Mouse (Mus musculus) gastrocnemius, postnatal 10 days (tissue): ENCODE data around the gene Hlcs. TPM values are rescaled to one million over a fixed set of nuclear protein-coding genes. Genes with fewer than 3 reads are reported as not detected.

ENCODE experiments used
- DNase-seq: peaks from one replicate; pipeline ENCODE4 v3.0.0; 2021; ENCODE audit warnings: mixed read lengths
- total RNA-seq, 2 experiments: library from RNA; stranded (reverse); gene quantifications; 2 replicates each; pipeline ENCODE4 v1.2.3; 2021

The Hlcs gene
- total RNA-seq, 2 experiments from 2014 or later, result 7.0 to 7.7 TPM

GRCm38 (mm10) chr16:94248721-94249120, 64.7 kb downstream of the Hlcs start:
- DNase-seq, result no peak

DNA sequence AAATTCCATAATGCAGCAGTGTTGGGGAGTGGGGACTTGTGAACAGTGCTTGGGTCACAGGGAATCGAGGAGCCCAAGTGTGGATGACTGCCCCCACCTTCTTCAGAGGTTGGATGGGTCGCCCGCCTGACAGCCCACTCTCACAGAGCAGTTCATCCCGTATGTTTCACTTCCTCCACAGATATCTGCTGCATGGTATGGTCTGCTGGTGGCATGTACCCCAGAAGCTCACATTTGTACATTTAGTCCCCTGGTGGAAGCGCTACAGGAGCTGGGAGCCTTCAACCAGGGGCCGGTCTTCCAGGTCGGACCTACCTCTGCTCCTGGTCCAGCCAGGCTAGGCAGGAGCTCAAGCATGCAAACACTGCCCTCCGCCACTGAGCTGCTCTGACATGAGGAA, 66.4 kb downstream of the Hlcs start:
- DNase-seq, result no peak

DNA sequence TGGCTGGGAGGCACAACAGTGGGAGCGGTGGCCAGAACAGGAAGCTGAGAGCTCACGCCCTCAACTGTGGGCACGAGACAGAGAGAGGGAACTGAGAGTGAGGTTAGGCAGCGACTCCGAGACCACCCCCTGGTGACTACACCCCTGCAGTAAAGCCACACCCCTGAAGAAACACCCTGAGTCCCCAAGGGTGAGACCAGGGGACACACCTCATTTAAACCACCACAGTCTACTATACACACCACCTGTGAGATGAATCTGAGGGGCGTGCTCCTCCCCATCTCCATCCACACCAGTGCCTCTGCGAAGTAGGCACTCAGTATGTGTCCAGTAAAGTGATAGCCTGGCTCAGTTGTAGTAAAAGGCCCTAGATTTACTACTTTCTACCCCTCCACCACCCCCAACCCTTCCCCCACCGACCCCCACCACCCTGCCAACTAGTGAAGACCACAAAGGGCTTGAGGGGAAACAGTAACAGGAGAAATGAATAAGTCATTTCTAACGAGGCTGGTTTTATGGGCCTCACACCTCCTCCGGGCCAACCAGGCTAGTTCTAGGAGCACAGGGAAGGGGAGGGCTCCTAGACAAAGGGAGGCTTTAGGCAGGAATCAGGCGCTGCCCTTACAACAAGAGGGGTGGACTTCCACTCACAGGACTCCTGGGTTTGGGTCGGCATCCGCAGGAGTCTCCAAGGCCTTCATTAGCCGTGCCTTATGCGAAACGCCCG, 67.2 kb downstream of the Hlcs start:
- DNase-seq, result no peak

GRCm38 (mm10) chr16:94241126-94241525, 72.2 kb downstream of the Hlcs start:
- no peak for DNase-seq

DNA sequence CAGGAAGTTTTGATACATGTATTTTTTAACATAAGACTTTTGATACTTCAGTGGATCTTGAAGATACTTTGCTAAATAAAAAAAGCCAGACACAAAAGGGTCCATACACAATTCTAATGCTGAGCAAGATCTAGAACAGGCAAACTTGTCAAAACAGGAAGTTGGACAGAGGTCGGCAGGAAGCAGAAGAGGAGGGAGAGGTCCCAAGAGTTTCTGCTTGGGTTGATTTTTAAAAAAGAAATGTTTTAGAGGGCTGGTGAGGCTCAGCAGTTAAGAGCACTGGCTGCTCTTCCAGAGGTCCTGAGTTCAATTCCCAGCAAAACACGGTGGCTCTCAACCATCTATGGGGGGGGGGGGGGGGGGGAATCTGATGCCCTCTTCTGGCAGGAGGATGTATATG, 73.2 kb downstream of the Hlcs start:
- no peak for DNase-seq

DNA sequence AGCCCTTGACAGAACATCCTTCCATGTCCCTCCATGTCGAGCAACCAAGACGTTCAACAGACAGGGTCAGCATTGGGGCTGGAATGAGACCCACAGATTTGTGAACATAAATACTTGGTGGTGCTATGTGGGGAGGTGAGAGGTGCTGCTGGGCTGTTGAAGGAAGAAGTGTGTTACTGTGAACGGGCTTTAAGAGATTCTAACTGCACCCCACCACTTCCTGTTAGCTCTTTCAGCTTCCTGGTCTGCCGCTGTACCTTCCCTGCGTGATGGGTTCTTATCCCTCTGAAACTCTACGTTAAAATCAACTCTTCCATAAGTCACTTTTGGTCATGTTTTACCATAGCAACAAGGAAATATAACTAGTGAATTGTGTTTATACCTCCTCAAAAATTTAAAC, 73.8 kb downstream of the Hlcs start:
- no peak for DNase-seq

DNA sequence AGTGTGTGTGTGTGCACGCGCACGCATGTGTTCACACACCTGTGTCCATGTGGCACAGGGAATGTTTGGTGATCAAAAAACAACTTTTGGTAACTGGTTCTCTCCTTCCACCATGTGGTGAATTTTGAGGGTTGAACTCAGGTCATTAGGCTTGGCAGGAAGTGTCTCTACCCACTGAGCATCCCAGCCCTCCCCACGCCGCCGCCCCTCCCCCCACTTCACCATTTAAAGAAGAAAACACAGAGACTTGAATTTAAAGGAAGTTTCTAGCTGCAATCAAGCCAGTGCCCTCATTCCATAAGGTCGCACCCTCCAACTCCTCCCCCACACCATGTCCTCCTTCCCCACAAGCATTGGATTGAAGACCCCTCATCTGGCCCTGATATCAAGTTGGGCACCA, 74.2 kb downstream of the Hlcs start:
- no peak for DNase-seq

DNA sequence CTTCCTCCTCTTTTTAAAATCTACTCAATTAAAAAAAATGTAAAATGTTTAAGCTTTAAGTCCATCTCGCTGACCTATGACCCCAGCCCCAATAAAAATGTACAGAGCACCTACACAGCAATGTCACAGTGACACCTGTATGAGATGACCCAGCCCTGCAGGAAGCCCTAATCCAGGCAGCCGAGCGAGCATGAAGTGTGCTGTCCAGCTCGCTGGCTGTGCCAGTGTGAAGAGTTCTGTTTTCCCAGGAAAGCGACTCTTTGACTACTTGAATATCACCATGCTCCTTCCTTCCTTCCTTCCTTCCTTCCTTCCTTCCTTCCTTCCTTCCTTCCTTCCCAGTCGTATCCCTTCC, 76.3 kb downstream of the Hlcs start:
- DNase-seq, result no peak

DNA sequence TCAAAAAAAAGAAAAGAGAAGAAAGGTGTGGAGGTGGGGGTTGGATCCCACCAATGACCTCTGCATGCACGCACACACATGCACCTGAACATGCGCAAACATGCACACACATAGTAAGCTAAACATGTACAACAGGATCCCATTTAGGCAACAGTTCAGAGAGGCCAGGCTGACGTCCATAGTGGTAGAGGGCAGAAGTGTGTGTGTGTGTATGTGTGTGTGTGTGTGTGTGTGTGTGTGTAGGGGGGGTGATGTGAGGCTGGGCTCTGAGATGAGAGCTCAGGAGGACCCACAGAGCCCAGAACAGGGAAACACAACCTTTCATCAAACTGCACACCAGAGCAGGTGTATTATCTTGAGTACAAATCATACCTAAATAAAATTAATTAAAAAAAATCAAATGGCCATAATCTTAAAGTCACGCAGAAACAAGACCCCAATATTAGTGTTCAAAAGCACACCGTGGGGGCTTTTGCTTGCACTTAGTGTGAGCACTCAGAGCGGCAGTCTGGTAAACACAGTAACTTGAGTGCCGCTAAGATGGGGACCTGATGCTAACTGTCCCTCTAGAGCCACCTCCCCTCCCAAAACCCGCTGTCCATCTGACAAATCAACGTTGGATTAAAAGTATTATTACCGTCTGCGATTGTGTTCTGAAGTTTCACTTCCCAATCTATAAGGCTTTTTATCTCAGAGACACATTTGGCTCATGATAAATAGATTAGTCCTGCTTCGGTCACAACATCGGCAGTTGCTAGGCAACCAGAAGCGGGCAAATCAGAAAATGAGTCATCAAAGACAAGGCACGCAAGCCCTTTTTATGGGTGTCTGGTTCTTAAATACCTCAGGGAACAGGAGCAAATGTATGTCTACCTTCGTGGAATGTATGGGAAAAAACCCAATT, 76.9 kb downstream of the Hlcs start:
- DNase-seq, result no peak

DNA sequence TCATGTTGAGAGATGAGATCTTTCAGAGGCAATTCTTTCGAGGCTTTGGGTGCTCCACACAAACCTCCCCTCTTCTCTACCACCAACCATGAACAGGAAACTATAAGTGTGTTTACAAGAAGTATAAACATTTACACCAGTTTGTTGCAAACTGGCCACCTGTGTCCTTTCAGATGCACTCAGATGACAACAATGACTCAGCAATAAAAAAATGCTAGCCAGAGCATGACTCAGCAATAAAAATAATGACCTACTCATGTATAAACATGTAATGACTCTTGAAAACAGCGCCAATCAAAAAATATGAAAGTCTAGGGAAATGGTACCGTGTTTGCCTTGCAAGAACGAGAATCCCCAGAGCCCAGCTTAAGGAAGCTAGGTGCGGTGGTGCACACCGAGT, 77.7 kb downstream of the Hlcs start:
- no peak for DNase-seq

DNA sequence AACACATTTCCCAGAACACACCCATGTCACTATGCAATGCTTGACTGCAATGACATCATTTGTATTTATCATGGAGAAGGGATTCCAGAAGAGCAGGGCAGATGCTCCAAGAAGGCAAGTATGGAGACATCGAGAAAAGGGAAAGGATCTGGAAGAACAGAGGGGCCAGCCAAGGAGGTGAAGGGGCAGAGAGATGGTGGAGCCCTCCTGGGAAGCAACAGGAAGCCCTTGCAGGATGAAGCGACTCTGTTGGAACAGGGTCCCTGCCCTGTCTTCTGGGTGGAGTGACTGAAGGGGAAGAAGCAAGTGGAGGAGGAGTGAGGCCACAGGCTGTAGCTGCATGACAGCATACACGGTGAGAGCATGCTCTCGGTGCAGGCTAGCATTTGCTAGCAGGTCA, 79.2 kb downstream of the Hlcs start:
- no peak for DNase-seq

DNA sequence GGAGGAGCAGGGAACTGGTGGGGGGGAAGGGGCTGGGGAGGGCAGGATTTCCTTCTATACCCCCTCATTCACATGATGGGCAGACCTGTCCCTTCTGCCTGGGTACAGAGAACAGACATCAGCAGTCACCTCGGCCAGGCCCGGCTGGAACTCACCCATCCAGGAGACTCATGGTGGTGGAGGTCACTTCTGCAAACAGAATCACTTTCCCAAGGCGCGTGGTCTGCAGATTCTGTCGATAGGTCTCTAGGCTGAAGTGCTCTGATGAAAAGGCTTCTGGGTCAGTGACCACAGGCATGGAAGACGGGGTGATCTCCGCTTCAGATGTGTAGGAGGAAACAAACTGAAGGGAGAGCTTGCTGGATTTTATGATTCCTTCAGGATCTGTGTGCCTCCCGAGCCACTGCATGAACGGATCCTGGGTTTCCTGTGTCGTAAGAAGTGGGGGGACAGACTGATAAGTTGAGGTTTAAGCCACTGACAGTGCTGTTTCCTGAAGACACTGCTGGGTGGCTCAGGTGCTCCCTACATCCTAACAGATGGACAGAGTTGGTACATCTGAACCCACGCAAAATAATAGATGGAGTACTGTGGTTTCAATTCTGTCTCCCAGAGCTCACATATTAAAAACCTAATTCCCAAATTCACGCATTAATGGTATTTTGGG, 82.3 kb downstream of the Hlcs start:
- no peak for DNase-seq

- no peak for DNase-seq
These were observed 82.9 kb downstream of the Hlcs start for GRCm38 (mm10) chr16:94230499-94230898.

DNA sequence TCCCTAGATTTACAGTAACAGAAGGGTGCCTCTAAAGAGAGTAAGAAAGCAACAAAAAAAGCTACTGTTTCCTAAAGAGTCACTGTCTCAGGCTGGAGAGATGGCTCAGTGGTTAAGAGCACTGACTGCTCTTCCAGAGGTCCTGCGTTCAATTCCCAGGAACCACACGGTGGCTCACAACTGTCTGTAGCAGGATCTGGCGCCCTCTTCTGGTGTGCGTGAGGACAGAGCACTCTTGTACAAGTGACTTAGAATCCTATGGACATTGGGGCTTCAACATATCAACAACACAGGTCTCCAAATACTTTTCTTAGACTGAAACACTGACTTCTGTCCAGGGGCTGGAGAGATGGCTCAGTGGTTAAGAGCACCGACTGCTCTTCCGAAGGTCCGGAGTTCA, 83.5 kb downstream of the Hlcs start:
- no peak for DNase-seq

DNA sequence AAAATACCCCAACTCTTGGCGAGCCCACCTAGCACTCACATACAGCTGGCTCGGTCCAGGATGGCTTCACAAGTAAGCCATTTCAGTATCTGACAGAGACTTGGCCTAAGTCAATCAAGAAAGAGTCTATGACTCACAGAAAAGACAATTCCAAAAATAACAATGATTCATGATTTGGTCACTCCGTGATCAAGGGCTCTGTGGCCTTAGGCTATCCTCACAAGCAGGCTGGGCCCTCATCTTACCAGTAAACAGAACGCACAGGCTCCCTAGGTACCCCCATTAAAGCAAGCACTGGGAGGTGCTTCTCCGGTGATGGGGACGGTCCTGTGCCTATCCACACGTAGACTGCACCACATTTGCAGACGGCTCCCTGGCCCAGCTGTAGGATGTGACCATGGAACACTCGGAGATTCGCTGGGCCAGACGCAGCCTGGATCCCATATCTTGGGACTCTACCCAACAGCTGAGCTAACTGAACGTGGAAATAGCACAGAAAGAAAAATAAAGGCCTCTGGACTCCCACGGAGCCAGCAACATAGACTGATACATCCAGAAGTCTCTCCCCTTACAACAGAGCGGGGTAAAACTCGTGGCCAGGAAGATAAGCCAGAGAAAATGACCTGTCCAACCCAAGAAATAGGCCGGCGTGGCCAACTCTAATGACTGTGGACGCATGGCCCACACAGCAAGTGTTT, 84.4 kb downstream of the Hlcs start:
- DNase-seq, result no peak

DNA sequence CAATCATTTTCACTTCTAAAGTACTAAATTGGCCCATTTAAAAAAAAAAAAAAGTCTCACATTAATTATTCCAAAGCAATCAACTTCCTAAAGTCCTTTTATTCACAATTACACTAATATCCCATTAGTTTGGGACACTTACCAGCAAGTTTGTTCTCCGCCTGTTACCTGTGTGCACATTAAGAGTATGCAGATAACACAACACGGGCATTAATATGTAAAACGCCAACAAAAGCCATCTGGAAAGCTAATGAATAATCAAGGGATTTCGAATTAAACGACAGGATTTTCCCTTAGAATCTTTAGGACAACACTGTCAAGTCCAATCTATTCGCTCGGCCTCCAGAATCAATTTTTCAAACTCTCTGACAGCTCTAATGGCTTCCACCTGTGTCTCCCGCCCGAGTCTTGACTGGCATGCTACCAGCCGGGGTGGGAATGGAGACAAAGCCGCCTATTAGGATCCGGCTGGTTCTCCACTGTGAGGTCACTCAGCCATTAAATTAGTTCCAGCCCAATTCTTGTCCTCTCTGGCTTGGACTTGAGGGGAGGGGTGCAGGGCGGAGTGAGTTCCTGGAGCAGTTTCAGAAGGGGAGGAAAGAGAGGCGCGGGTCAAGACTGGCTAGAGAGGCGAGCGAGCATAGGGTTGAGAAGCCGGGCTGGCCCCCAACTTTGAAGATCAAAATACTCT, 85.9 kb downstream of the Hlcs start:
- DNase-seq, result peak; percentile 51

GRCm38 (mm10) chr16:94223363-94223720, 90.0 kb downstream of the Hlcs start:
- DNase-seq, result no peak

GRCm38 (mm10) chr16:94222646-94223362, 90.6 kb downstream of the Hlcs start:
- DNase-seq, result no peak

- DNase-seq, result no peak
These were observed 102.5 kb downstream of the Hlcs start for GRCm38 (mm10) chr16:94210689-94211357.

- DNase-seq, result no peak
These were observed 103.7 kb downstream of the Hlcs start for GRCm38 (mm10) chr16:94209626-94210025.

DNA sequence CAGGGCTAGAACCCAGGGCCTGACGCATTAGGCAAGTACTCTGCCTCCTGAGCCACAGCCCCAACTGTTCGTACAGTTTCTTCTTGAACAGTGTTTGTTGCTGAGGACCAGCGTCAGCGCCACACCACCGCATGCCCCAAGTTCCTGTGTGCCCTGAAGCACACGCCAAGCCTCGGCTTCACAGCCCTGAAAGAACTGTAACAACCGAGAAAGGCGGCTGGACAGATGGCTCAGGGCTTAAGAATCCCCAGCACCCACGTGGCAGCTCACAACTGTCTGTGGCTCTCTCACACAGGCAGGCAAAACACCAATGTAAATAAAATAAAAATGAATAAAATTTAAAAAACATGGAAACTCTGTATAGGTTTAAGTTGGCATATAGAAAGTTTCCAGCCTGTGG, 104.5 kb downstream of the Hlcs start:
- DNase-seq, result no peak
